In the genomic region with DNA sequence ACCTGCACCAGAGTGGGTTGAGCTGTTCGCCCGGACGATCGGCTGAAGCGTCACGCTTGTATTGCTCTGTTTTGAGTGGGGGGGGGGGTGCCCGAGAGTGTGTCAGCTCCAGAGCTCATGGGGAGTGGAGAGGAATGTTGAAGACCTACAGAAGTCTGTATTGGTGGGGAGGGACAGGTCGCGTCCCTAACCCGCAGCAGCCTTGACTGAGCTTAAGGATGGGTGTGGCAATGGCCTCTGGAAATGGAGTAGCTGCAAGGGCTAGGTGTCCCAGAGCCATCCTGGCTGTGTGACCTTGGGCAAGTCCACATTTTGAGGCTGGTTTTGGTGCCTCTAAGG, we compare ENCODE assay signal across 9 mouse cellular contexts. TPM values are rescaled to one million over a fixed set of nuclear protein-coding genes. Genes with fewer than 3 reads are reported as not detected.
DNase-seq lines count a peak whose midpoint lies in the region; ATAC-seq and TF ChIP-seq lines count a peak whose summit lies in the region.
"Had no signal": no experiment of that assay in that cellular context is flagged by ENCODE, and none has a peak within 500 bp of the region (broad histone marks: within the 10 kb centered on the region; RNA-seq: fewer than 3 reads in every experiment).

No protein-coding gene starts in this region.

- TF ChIP-seq EP300 in heart, postnatal 0 days (IDR thresholded peaks at IDR 0.05; ENCODE audit: low read depth): no peak

- 4% methylated on average over 10 of the region's 10 CpGs for WGBS in heart, postnatal 0 days
- 4% methylated on average over 10 of the region's 10 CpGs for WGBS in hindbrain, embryonic 11.5 days
- WGBS in midbrain, embryonic 13.5 days: 0% methylated on average over 10 of the region's 10 CpGs

- H3K4me1 ChIP-seq in heart, postnatal 0 days (ENCODE audit: control insufficient read depth, insufficient read depth): peaks cover 6% of the 10 kb centered on the region
- 0 out of 2 replicates have a peak, but pooled peaks cover 2% of the 10 kb centered on the region for H3K4me1 ChIP-seq in hindbrain, embryonic 11.5 days (replicated peaks; ENCODE audit: control insufficient read depth, insufficient read depth, low read length)
- H3K4me1 ChIP-seq in midbrain, embryonic 13.5 days (replicated peaks): peaks cover 13% of the 10 kb centered on the region

- H3K27me3 ChIP-seq in heart, postnatal 0 days (ENCODE audit: control insufficient read depth, insufficient read depth, low read length): peaks cover 14% of the 10 kb centered on the region; the same call in 1 of the 2 replicates
- peaks cover 7% of the 10 kb centered on the region; the same call in 1 of the 2 replicates for H3K27me3 ChIP-seq in hindbrain, embryonic 11.5 days (ENCODE audit: control insufficient read depth, insufficient read depth, low read length)
- peaks cover 32% of the 10 kb centered on the region for H3K27me3 ChIP-seq in midbrain, embryonic 13.5 days

- H3K27ac ChIP-seq in heart, postnatal 0 days (ENCODE audit: low read depth): no peak overlapping the region
- H3K27ac ChIP-seq in hindbrain, embryonic 11.5 days (ENCODE audit: low read depth, low read length): no peak overlapping the region
- H3K27ac ChIP-seq in midbrain, embryonic 13.5 days: no peak overlapping the region

- TF ChIP-seq CTCF in heart, postnatal 0 days (IDR thresholded peaks at IDR 0.05; ENCODE audit: low read depth): no peak

- intact Hi-C loops in heart, postnatal 10 days (cut with DNase I): no loop called here
- intact Hi-C loops in left cerebral cortex, postnatal 14 days (cut with DNase I): loop anchor here (5.0 kb wide), 1 partner anchor 67 kb away; no protein-coding TSS in a partner anchor

- H3K36me3 ChIP-seq in heart, postnatal 0 days (replicated peaks; ENCODE audit: control insufficient read depth, insufficient read depth, low read length): no peaks in the 10 kb centered on the region
- no peaks in the 10 kb centered on the region for H3K36me3 ChIP-seq in hindbrain, embryonic 11.5 days (ENCODE audit: control insufficient read depth, insufficient read depth, low read length)
- no peaks in the 10 kb centered on the region for H3K36me3 ChIP-seq in midbrain, embryonic 13.5 days

- H3K9ac ChIP-seq in heart, postnatal 0 days (replicated peaks; ENCODE audit: low read depth, low read length): peak overlapping the region; percentile 61
- H3K9ac ChIP-seq in hindbrain, embryonic 11.5 days (ENCODE audit: low read depth, low read length): peak overlapping the region; percentile 60
- peak overlapping the region; percentile 73 for H3K9ac ChIP-seq in midbrain, embryonic 13.5 days (replicated peaks)

- no peaks in the 10 kb centered on the region for H3K9me3 ChIP-seq in heart, postnatal 0 days (replicated peaks; ENCODE audit: control insufficient read depth, low read length)
- H3K9me3 ChIP-seq in hindbrain, embryonic 11.5 days (ENCODE audit: control insufficient read depth, low read length): no peaks in the 10 kb centered on the region
- H3K9me3 ChIP-seq in midbrain, embryonic 13.5 days: no peaks in the 10 kb centered on the region

- peak overlapping the region; percentile 72 for H3K4me3 ChIP-seq in heart, postnatal 0 days (ENCODE audit: low read depth, low read length)
- peak overlapping the region; percentile 60 for H3K4me3 ChIP-seq in hindbrain, embryonic 11.5 days (ENCODE audit: low read depth, low read length)
- peak overlapping the region; percentile 67 for H3K4me3 ChIP-seq in midbrain, embryonic 13.5 days (replicated peaks)

- no peak for DNase-seq in heart, postnatal 0 days (ENCODE audit: low spot score)
- no peak for DNase-seq in heart, postnatal 10 days
- peak; percentile 27 for DNase-seq in ZHBTc4 (ENCODE audit: low read depth, low spot score)
- no peak for DNase-seq in hindbrain, embryonic 11.5 days (ENCODE audit: low spot score)
- DNase-seq in left cerebral cortex, postnatal 14 days (ENCODE audit: low spot score in 2 of 2): no peak
- DNase-seq in left cerebral cortex, adult 8-10 months (ENCODE audit: low spot score in 2 of 2): no peak
- DNase-seq in natural killer cell, adult 2 months (ENCODE audit: low spot score in 2 of 2): no peak

- H3K4me2 ChIP-seq in heart, postnatal 0 days (ENCODE audit: low read depth, low read length): peak overlapping the region; percentile 99
- H3K4me2 ChIP-seq in hindbrain, embryonic 11.5 days (replicated peaks; ENCODE audit: low read depth, low read length): peak overlapping the region; percentile 99
- H3K4me2 ChIP-seq in midbrain, embryonic 13.5 days (replicated peaks): peak overlapping the region; percentile 98

- no peak; the same call in 1 of the 2 replicates for ATAC-seq in heart, postnatal 0 days (ENCODE audit: insufficient read depth, low read depth)
- peak; percentile 31; the same call in 1 of the 2 replicates for ATAC-seq in hindbrain, embryonic 11.5 days (ENCODE audit: low FRiP score)
- ATAC-seq in midbrain, embryonic 13.5 days: peak; percentile 25

RNA-seq across cellular contexts. Expression of a gene that starts 0.6 kb away (rescaled TPM):
- 1.8 and 4.4 TPM in 2 replicates for total RNA-seq in heart, postnatal 0 days (2014; rRNA removed; ENCODE audit: low replicate concordance)
- polyA plus RNA-seq in heart, postnatal 0 days (2015; fragmentation: Nextera tagmentation; extraction: Ambion mirVana): 0.90 and 1.1 TPM in 2 replicates
- under 1 TPM; 0.42 to 0.69 TPM for total RNA-seq in heart, postnatal 10 days (2021)
- polyA plus RNA-seq in hindbrain, embryonic 11.5 days (2014; fragmentation: Nextera tagmentation; extraction: Ambion mirVana): 1.6 and 1.9 TPM in 2 replicates
- 1.1 and 1.2 TPM in 2 replicates for polyA plus RNA-seq in midbrain, embryonic 13.5 days (2015; fragmentation: Nextera tagmentation; extraction: Ambion mirVana)
- 10 to 100 TPM; 12.7 to 16.1 TPM for total RNA-seq in left cerebral cortex, postnatal 14 days (2021)
- total RNA-seq in left cerebral cortex, adult 8-10 months (2022): 10 to 100 TPM; 10.3 to 10.9 (median 10.7) TPM
- total RNA-seq: hematopoietic stem cell, adult 5-6 weeks had no signal
